Mouse (Mus musculus) midbrain, embryonic 11.5 days (tissue): ENCODE results near the gene Bbs9. TPM values are rescaled to one million over a fixed set of nuclear protein-coding genes. Genes with fewer than 3 reads are reported as not detected.

ENCODE experiments used
- ATAC-seq: fragments of 200-750 bp; cut with Nextera tagmentation; 2 replicates; pipeline ENCODE4 v1.8.0; 2017; ENCODE audit warnings: moderate TSS enrichment, moderate library complexity; ENCODE audit not compliant: low FRiP score
- DNase-seq: peaks from one replicate; pipeline ENCODE4 v3.0.0; 2015; ENCODE audit warnings: low spot score; ENCODE audit errors: missing footprints
- H3K27ac ChIP-seq: fragments of 300-500 bp; sonication (generic); 2 replicates; pipeline ENCODE4 v1.5.1; 2014; ENCODE audit warnings: low read depth, low read length
- H3K27me3 ChIP-seq: fragments of 300-500 bp; sonication (generic); 2 replicates; pipeline ENCODE4 v1.6.1; 2014; ENCODE audit warnings: mild to moderate bottlenecking, low read length, moderate library complexity, mixed read lengths; ENCODE audit not compliant: control insufficient read depth, insufficient read depth
- H3K36me3 ChIP-seq: fragments of 300-500 bp; sonication (generic); 2 replicates; pipeline ENCODE4 v1.6.1; 2014; ENCODE audit warnings: mild to moderate bottlenecking, low read length, moderate library complexity, mixed read lengths; ENCODE audit not compliant: control insufficient read depth, insufficient read depth
- H3K4me1 ChIP-seq: fragments of 300-500 bp; sonication (generic); 2 replicates; pipeline ENCODE4 v1.6.1; 2014; ENCODE audit warnings: low read length; ENCODE audit not compliant: control insufficient read depth, insufficient read depth
- H3K4me2 ChIP-seq: fragments of 300-500 bp; sonication (generic); 2 replicates; pipeline ENCODE4 v1.6.1; 2014; ENCODE audit warnings: mild to moderate bottlenecking, moderate library complexity
- H3K4me3 ChIP-seq: fragments of 300-500 bp; sonication (generic); 2 replicates; pipeline ENCODE4 v1.5.1; 2014; ENCODE audit warnings: low read depth, low read length
- H3K9ac ChIP-seq: fragments of 300-500 bp; sonication (generic); 2 replicates; pipeline ENCODE4 v1.6.1; 2014; ENCODE audit warnings: low read length
- H3K9me3 ChIP-seq: fragments of 300-500 bp; sonication (generic); 2 replicates; pipeline ENCODE4 v1.6.1; 2016; ENCODE audit warnings: low read length; ENCODE audit not compliant: control insufficient read depth
- WGBS: fragments of 180-500 bp; shearing (Covaris S2); extraction: QIAGEN DNeasy Blood & Tissue Kit; methylation state at CpG from one replicate; pipeline ENCODE4 v1.1.7; 2014; 5-methylcytosine and 5-hydroxymethylcytosine counted together
- polyA plus RNA-seq: library from polyadenylated mRNA; unstranded; fragments of >200 nt; fragmentation: Nextera tagmentation; extraction: Ambion mirVana; gene quantifications from 2 replicates; pipeline ENCODE4 v1.2.1, GENCODE M21; 2014

The Bbs9 gene
- 17.4 and 21.1 TPM in 2 replicates for polyA plus RNA-seq

GRCm38 (mm10) chr9:22475424-22475868 is at the start of gene Bbs9:
Gene Bbs9 (plus strand): TSS chr9:22475715.
- Histone ChIP-seq H3K9me3 (no peaks in the 10 kb centered on the region), H3K4me1 (no peaks in the 10 kb centered on the region; the same call in 1 of the 2 replicates), H3K27ac (no peak within 1 kb of the TSS), H3K4me2 (peak within 1 kb of the TSS; percentile 85), H3K4me3 (peak within 1 kb of the TSS; percentile 56), H3K27me3 (no peaks in the 10 kb centered on the region), H3K9ac (peak within 1 kb of the TSS; percentile 60), H3K36me3 (no peaks in the 10 kb centered on the region)
- DNase-seq (peak; percentile 99), ATAC-seq (peak; percentile 100)
- WGBS: 0% methylated on average over 25 of the region's 25 CpGs

- 45% methylated on average over 1 of the region's 4 CpGs for WGBS
- H3K4me3 ChIP-seq: no peak overlapping the region
- H3K4me1 ChIP-seq: 0 out of 2 replicates have a peak, but pooled peaks cover 3% of the 10 kb centered on the region
- H3K9me3 ChIP-seq: no peaks in the 10 kb centered on the region
- H3K36me3 ChIP-seq: no peaks in the 10 kb centered on the region
- DNase-seq (no peak), ATAC-seq (no peak)
- no peak overlapping the region for H3K9ac ChIP-seq
- no peak overlapping the region for H3K27ac ChIP-seq
- no peaks in the 10 kb centered on the region for H3K27me3 ChIP-seq
- no peak overlapping the region for H3K4me2 ChIP-seq
These were observed 47.4 kb upstream of the Bbs9 start for GRCm38 (mm10) chr9:22428028-22428665.

- no peaks in the 10 kb centered on the region for H3K27me3 ChIP-seq
- H3K27ac ChIP-seq: no peak overlapping the region
- no peak overlapping the region for H3K4me3 ChIP-seq
- H3K4me1 ChIP-seq: 0 out of 2 replicates have a peak, but pooled peaks cover 3% of the 10 kb centered on the region
- H3K9me3 ChIP-seq: no peaks in the 10 kb centered on the region
- no peak for ATAC-seq
- no peak overlapping the region for H3K4me2 ChIP-seq
- H3K36me3 ChIP-seq: no peaks in the 10 kb centered on the region
- WGBS: 81% methylated on average over 14 of the region's 14 CpGs
- no peak overlapping the region for H3K9ac ChIP-seq
- DNase-seq: no peak
These were observed 46.7 kb upstream of the Bbs9 start for GRCm38 (mm10) chr9:22428666-22429410.

GRCm38 (mm10) chr9:22429533-22430241 is 45.8 kb upstream of the Bbs9 start:
- WGBS: 61% methylated on average over 15 of the region's 15 CpGs
- H3K4me2 ChIP-seq: no peak overlapping the region
- H3K4me3 ChIP-seq: no peak overlapping the region
- H3K27me3 ChIP-seq: no peaks in the 10 kb centered on the region
- ATAC-seq (no peak), DNase-seq (no peak)
- H3K9ac ChIP-seq: no peak overlapping the region
- H3K27ac ChIP-seq: no peak overlapping the region
- H3K9me3 ChIP-seq: no peaks in the 10 kb centered on the region
- H3K36me3 ChIP-seq: no peaks in the 10 kb centered on the region
- 0 out of 2 replicates have a peak, but pooled peaks cover 3% of the 10 kb centered on the region for H3K4me1 ChIP-seq

GRCm38 (mm10) chr9:22430315-22430840 is 45.1 kb upstream of the Bbs9 start:
- DNase-seq: no peak
- H3K9ac ChIP-seq: no peak overlapping the region
- no peak overlapping the region for H3K27ac ChIP-seq
- 36% methylated on average over 5 of the region's 5 CpGs for WGBS
- ATAC-seq: no peak
- H3K4me2 ChIP-seq: no peak overlapping the region
- H3K4me1 ChIP-seq: 0 out of 2 replicates have a peak, but pooled peaks cover 3% of the 10 kb centered on the region
- H3K36me3 ChIP-seq: no peaks in the 10 kb centered on the region
- no peaks in the 10 kb centered on the region for H3K9me3 ChIP-seq
- H3K27me3 ChIP-seq: no peaks in the 10 kb centered on the region
- H3K4me3 ChIP-seq: no peak overlapping the region

GRCm38 (mm10) chr9:22433221-22433620 is 42.3 kb upstream of the Bbs9 start:
- no peak for DNase-seq
- 76% methylated on average over 2 of the region's 2 CpGs for WGBS
- no peak overlapping the region for H3K4me2 ChIP-seq
- no peaks in the 10 kb centered on the region for H3K36me3 ChIP-seq
- H3K27ac ChIP-seq: no peak overlapping the region
- H3K27me3 ChIP-seq: no peaks in the 10 kb centered on the region
- H3K9ac ChIP-seq: no peak overlapping the region
- H3K4me1 ChIP-seq: no peaks in the 10 kb centered on the region
- no peaks in the 10 kb centered on the region for H3K9me3 ChIP-seq
- ATAC-seq: no peak
- no peak overlapping the region for H3K4me3 ChIP-seq

- 92% methylated on average over 2 of the region's 2 CpGs for WGBS
These were observed 41.4 kb upstream of the Bbs9 start for GRCm38 (mm10) chr9:22434101-22434500.

GRCm38 (mm10) chr9:22438826-22439225 is 36.7 kb upstream of the Bbs9 start:
- ATAC-seq (no peak), DNase-seq (no peak)
- H3K36me3 ChIP-seq: no peaks in the 10 kb centered on the region
- H3K27ac ChIP-seq: no peak overlapping the region
- no peak overlapping the region for H3K4me2 ChIP-seq
- H3K27me3 ChIP-seq: no peaks in the 10 kb centered on the region
- H3K9ac ChIP-seq: no peak overlapping the region
- no peaks in the 10 kb centered on the region for H3K4me1 ChIP-seq
- H3K4me3 ChIP-seq: no peak overlapping the region
- WGBS: 70% methylated on average over 1 of the region's 1 CpGs
- no peaks in the 10 kb centered on the region for H3K9me3 ChIP-seq

More at GRCm38 (mm10) chr9:22434101-22434500, 41.4 kb upstream of the Bbs9 start:
- DNase-seq: no peak
- Histone ChIP-seq H3K4me1 (no peaks in the 10 kb centered on the region), H3K9ac (no peak overlapping the region), H3K4me3 (no peak overlapping the region), H3K36me3 (no peaks in the 10 kb centered on the region), H3K9me3 (no peaks in the 10 kb centered on the region), H3K27me3 (no peaks in the 10 kb centered on the region), H3K27ac (no peak overlapping the region), H3K4me2 (no peak overlapping the region)
- ATAC-seq: no peak
